Mouse (Mus musculus): ENCODE data around the gene Psmg4. TPM values are rescaled to one million over a fixed set of nuclear protein-coding genes. Genes with fewer than 3 reads are reported as not detected.

The Psmg4 gene
- polyA plus RNA-seq, 2 experiments: 41.1 to 45.0 TPM

DNA sequence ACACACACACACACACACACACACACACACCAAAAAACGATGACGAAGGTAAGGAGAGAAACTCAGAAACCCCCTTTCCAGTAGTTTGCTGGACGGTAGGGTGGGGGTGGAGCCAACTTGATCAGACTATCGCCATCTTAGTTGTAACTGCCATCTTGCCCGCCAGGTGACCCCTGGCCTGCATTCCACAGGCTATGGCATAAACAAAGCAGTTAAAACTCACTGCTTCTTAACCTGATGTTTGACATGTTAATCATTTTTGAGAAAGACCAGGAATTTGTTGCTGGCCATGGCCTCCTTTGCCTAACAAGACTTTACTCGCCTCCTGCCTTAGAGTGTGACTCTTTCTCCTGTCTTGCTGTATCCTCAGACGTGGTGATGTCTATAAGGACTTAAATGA is 10.1 kb upstream of the Psmg4 start:
- TF ChIP-seq CTCF (IDR thresholded peaks at IDR 0.05; ENCODE audit: low read depth): no peak
- TF ChIP-seq EP300 (IDR thresholded peaks at IDR 0.05; ENCODE audit: low read depth): no peak
- ATAC-seq (ENCODE audit: insufficient read depth) (no peak), DNase-seq (ENCODE audit: low read depth in 3 of 3, low spot score in 3 of 3) (no peak)
- H3K9me3 ChIP-seq (ENCODE audit: control insufficient read depth, low read length): no peaks in the 10 kb centered on the region
- no peak overlapping the region for H3K9ac ChIP-seq (replicated peaks)
- no peak overlapping the region for H3K4me2 ChIP-seq (ENCODE audit: low read depth)
- WGBS (ENCODE audit: insufficient replicate concordance): 52% methylated on average over 7 of the region's 7 CpGs
- no peak overlapping the region for H3K4me3 ChIP-seq (ENCODE audit: insufficient read depth in 1 of 2, low read depth in 2 of 2, low read length in 2 of 2)
- no peaks in the 10 kb centered on the region for H3K36me3 ChIP-seq (replicated peaks; ENCODE audit: control insufficient read depth, insufficient read depth, low read depth)
- H3K27me3 ChIP-seq (ENCODE audit: control insufficient read depth, insufficient read depth, low read length): peaks cover 19% of the 10 kb centered on the region
- H3K27ac ChIP-seq: no peak overlapping the region
- peaks cover 0 to 8% of the 10 kb centered on the region in 2 experiments; a peak in 1 of 4 replicates for H3K4me1 ChIP-seq (replicated peaks; ENCODE audit: control insufficient read depth in 2 of 2, insufficient read depth in 2 of 2, low read length in 1 of 2)

DNA sequence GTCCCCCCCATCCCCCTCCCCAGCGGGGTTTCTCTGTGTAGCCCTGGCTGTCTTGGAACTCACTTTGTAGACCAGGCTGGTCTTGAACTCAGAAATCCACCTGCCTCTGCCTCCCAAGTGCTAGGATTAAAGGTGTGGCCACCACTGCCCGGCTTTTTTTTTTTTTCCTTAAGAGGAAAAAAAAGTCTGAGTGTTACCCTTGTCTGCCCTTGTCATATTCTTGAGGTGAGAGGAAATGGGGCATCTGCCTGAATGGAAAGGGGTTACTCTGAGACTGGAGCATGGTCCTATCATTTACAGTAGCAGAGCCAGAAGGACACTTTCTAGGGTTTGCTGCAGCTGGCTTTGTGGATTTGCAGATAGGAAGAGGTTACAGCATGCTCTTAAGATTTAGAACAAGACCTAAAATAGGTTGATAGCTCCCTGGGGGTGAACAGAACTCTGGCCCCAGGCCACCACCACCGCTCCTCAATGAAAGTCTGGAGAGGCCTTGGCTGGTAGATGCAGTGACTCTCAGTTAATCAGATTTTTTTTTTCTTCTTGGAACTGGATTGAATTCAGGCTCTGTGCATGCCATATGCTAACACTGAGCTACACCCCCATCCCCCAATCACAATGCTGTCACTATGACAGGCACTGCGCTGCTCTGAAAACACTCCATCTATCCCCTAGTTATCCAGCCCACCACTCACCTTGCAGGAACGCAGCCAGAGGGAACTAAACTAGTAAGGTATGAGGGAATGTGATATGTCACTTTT is 9.3 kb upstream of the Psmg4 start:
- Histone ChIP-seq H3K27me3 (ENCODE audit: control insufficient read depth, insufficient read depth, low read length) (peaks cover 17% of the 10 kb centered on the region), H3K4me1 (replicated peaks; ENCODE audit: control insufficient read depth in 2 of 2, insufficient read depth in 2 of 2, low read length in 1 of 2) (peaks cover 0 to 8% of the 10 kb centered on the region in 2 experiments; a peak in 1 of 4 replicates), H3K36me3 (replicated peaks; ENCODE audit: control insufficient read depth, insufficient read depth, low read depth) (no peaks in the 10 kb centered on the region), H3K27ac (no peak overlapping the region), H3K9ac (replicated peaks) (no peak overlapping the region), H3K9me3 (ENCODE audit: control insufficient read depth, low read length) (no peaks in the 10 kb centered on the region), H3K4me3 (ENCODE audit: insufficient read depth in 1 of 2, low read depth in 2 of 2, low read length in 2 of 2) (no peak overlapping the region), H3K4me2 (ENCODE audit: low read depth) (no peak overlapping the region)
- DNase-seq (ENCODE audit: low read depth in 3 of 3, low spot score in 3 of 3) (no peak), ATAC-seq (ENCODE audit: insufficient read depth) (no peak)
- no peak for TF ChIP-seq EP300 (IDR thresholded peaks at IDR 0.05; ENCODE audit: low read depth)
- TF ChIP-seq CTCF (IDR thresholded peaks at IDR 0.05; ENCODE audit: low read depth): no peak
- WGBS (ENCODE audit: insufficient replicate concordance): 68% methylated on average over 4 of the region's 5 CpGs

DNA sequence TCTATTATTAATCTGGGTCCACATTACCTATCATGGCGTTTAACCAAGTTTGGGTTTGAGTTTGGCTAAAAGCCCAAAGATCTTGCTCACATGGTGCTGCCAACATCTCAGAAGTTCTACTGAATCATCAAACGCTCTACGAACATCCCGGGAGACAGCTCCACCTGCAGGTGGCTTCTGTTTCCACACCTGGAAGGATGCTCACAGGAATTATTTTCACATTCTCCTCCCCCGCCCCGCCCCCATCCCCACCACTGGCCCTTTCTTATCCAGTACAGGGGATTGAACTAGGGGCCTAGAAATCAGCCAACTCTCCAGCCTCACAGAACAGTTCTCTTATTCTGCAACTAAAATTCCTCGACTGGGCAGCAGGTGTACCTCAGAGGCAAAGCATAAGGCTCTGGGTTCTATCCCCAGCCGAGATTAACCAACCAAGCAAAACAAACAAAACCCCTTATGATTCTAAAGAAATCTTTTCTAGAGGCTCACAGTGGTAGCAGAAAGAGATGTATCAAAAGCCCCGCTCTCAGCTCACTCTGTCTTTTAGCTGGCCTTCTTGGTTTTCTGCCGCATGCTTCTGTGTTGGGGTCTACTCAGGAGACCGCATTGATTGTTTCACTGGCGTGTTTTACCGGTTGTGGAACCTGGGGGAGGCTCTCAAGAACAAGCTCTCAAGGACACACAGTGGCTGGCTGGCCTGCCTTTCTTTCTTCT is 8.4 kb upstream of the Psmg4 start:
- Histone ChIP-seq H3K9me3 (ENCODE audit: control insufficient read depth, low read length) (no peaks in the 10 kb centered on the region), H3K9ac (replicated peaks) (no peak overlapping the region), H3K27me3 (ENCODE audit: control insufficient read depth, insufficient read depth, low read length) (peaks cover 11% of the 10 kb centered on the region), H3K36me3 (replicated peaks; ENCODE audit: control insufficient read depth, insufficient read depth, low read depth) (no peaks in the 10 kb centered on the region), H3K4me2 (ENCODE audit: low read depth) (peak overlapping the region; percentile 29; the same call in 1 of the 2 replicates), H3K27ac (no peak overlapping the region), H3K4me1 (replicated peaks; ENCODE audit: control insufficient read depth in 2 of 2, insufficient read depth in 2 of 2, low read length in 1 of 2) (0 out of 4 replicates have a peak, but pooled peaks cover 0 to 2% of the 10 kb centered on the region in 2 experiments), H3K4me3 (ENCODE audit: insufficient read depth in 1 of 2, low read depth in 2 of 2, low read length in 2 of 2) (peak overlapping the region in 1 of 2 experiments; percentile 14; a peak in 2 of 4 replicates)
- peak; percentile 67 for TF ChIP-seq CTCF (IDR thresholded peaks at IDR 0.05; ENCODE audit: low read depth)
- no peak for TF ChIP-seq EP300 (IDR thresholded peaks at IDR 0.05; ENCODE audit: low read depth)
- DNase-seq (ENCODE audit: low read depth in 3 of 3, low spot score in 3 of 3) (peak in 1 of 3 experiments; percentile 38), ATAC-seq (ENCODE audit: insufficient read depth) (peak; percentile 43; the same call in 1 of the 2 replicates)
- WGBS (ENCODE audit: insufficient replicate concordance): 38% methylated on average over 13 of the region's 13 CpGs

DNA sequence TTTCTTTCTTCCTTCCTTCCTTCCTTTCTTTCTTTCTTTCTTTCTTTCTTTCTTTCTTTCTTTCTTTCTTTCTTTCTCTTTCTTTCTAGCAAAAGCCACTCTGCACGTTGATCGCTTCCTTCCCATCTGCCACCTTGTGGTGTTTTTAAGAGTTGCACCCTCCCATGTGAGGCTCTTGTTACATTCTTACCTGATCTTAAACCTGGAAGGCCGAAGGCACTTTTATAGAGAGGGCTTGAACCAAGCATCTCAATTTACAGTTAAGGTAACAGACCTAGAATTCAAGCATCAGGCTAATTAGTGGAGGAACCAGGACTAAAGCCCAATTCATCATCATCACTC is 7.9 kb upstream of the Psmg4 start:
- Histone ChIP-seq H3K4me1 (replicated peaks; ENCODE audit: control insufficient read depth in 2 of 2, insufficient read depth in 2 of 2, low read length in 1 of 2) (0 out of 4 replicates have a peak, but pooled peaks cover 0 to 2% of the 10 kb centered on the region in 2 experiments), H3K4me3 (ENCODE audit: insufficient read depth in 1 of 2, low read depth in 2 of 2, low read length in 2 of 2) (peak overlapping the region in 1 of 2 experiments; percentile 14; a peak in 2 of 4 replicates), H3K9ac (replicated peaks) (no peak overlapping the region), H3K27me3 (ENCODE audit: control insufficient read depth, insufficient read depth, low read length) (peaks cover 6% of the 10 kb centered on the region), H3K36me3 (replicated peaks; ENCODE audit: control insufficient read depth, insufficient read depth, low read depth) (no peaks in the 10 kb centered on the region), H3K4me2 (ENCODE audit: low read depth) (peak overlapping the region; percentile 29; the same call in 1 of the 2 replicates), H3K9me3 (ENCODE audit: control insufficient read depth, low read length) (no peaks in the 10 kb centered on the region), H3K27ac (no peak overlapping the region)
- DNase-seq (ENCODE audit: low read depth in 3 of 3, low spot score in 3 of 3) (peak in 1 of 3 experiments; percentile 28), ATAC-seq (ENCODE audit: insufficient read depth) (no peak)
- WGBS (ENCODE audit: insufficient replicate concordance): 25% methylated on average over 3 of the region's 3 CpGs
- TF ChIP-seq CTCF (IDR thresholded peaks at IDR 0.05; ENCODE audit: low read depth): peak; percentile 62
- no peak for TF ChIP-seq EP300 (IDR thresholded peaks at IDR 0.05; ENCODE audit: low read depth)

Data from liver, embryonic 14.5 days (tissue).